Mouse (Mus musculus): ENCODE measurements around the gene Gm128.

DNA sequence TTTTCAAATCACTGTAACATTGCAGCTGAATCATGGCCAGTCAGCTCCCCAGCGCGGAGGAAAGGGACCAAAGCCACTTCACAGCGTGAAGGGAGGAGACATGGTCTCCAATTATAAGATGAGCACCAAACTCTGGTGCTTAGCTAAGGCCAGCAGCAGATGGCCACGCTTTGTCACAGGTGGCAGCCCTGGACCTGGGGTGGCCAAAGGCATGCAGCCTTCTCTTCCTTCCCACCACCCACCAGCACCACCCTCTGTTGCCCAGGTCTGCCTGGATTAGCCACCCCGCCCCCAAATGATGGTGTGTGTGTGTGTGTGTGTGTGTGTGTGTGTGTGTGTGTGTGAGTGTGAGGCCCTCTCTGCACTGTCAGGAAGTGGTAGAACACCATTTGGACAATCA is 32.1 kb upstream of the Gm128 start:
- TF ChIP-seq EP300 (IDR thresholded peaks at IDR 0.05; ENCODE audit: low read depth) (no peak), CTCF (IDR thresholded peaks at IDR 0.05; ENCODE audit: low read depth) (no peak)
